Mouse (Mus musculus) thymus, adult 2 months (tissue): ENCODE data around the gene Nrm. TPM values are rescaled to one million over a fixed set of nuclear protein-coding genes. Genes with fewer than 3 reads are reported as not detected.

Experiments
- DNase-seq: peaks from one replicate; pipeline ENCODE4 v3.0.0; 2021
- H3K27ac ChIP-seq: fragments of 200-500 bp; 2 replicates; pipeline ENCODE4 v1.5.1; 2012; ENCODE audit warnings: low read length, control low read depth; ENCODE audit not compliant: control insufficient read depth, insufficient read depth
- H3K27me3 ChIP-seq: fragments of 200-500 bp; 2 replicates; pipeline ENCODE4 v1.6.1; 2012; ENCODE audit warnings: mild to moderate bottlenecking, low read length, moderate library complexity, mixed read lengths; ENCODE audit not compliant: control insufficient read depth, insufficient read depth
- H3K36me3 ChIP-seq: fragments of 200-500 bp; 2 replicates; pipeline ENCODE4 v1.6.1; 2012; ENCODE audit warnings: mild to moderate bottlenecking, low read length, moderate library complexity; ENCODE audit not compliant: control insufficient read depth, insufficient read depth
- H3K4me1 ChIP-seq: fragments of 200-500 bp; replicated peaks from 2 replicates; pipeline ENCODE4 v1.6.1; 2012; ENCODE audit warnings: low read length; ENCODE audit not compliant: control insufficient read depth, insufficient read depth
- H3K4me3 ChIP-seq: fragments of 200-500 bp; 2 replicates; pipeline ENCODE4 v1.5.1; 2012; ENCODE audit warnings: mild to moderate bottlenecking, low read length, control low read depth, moderate library complexity; ENCODE audit not compliant: control insufficient read depth, insufficient read depth
- CTCF ChIP-seq: fragments of 200-500 bp; IDR thresholded peaks from 2 replicates; pipeline ENCODE4 v1.5.1; 2012; ENCODE audit warnings: mild to moderate bottlenecking, control low read depth, low read length, moderate library complexity, borderline replicate concordance; ENCODE audit not compliant: control insufficient read depth, poor library complexity, insufficient read depth; ENCODE audit errors: extremely low read depth
- POLR2A ChIP-seq: fragments of 200-500 bp; IDR thresholded peaks from 2 replicates; pipeline ENCODE4 v1.6.1; 2012; ENCODE audit warnings: mild to moderate bottlenecking, low read length, control low read depth, moderate library complexity; ENCODE audit not compliant: control insufficient read depth, poor library complexity, insufficient read depth; ENCODE audit errors: extremely low read depth
- WGBS: fragments of 180-500 bp; shearing (Covaris S2); methylation state at CpG from one replicate; pipeline ENCODE4 v1.1.7; 2018; 5-methylcytosine and 5-hydroxymethylcytosine counted together
- polyA plus RNA-seq: library from polyadenylated mRNA; depleted of rRNA; stranded (reverse); fragments of >200 nt; gene quantifications from 2 replicates; pipeline ENCODE4 v1.2.3, GENCODE M21; 2012

The Nrm gene
- polyA plus RNA-seq, 1 experiment, result 82.8 TPM

GRCm38 (mm10) chr17:35879245-35880057 is 18.3 kb downstream of the Nrm start, which contains the start of gene Dhx16:
TSS of gene Dhx16 (plus strand) at chr17:35879819.
- peaks cover 34% of the 10 kb centered on the region for H3K36me3 ChIP-seq
- 6% methylated on average over 66 of the region's 66 CpGs for WGBS
- peak; percentile 97 for DNase-seq
- H3K4me1 ChIP-seq, result peaks cover 7% of the 10 kb centered on the region
- H3K27me3 ChIP-seq, result no peaks in the 10 kb centered on the region
- no peak within 1 kb of the TSS for H3K27ac ChIP-seq
- H3K4me3 ChIP-seq, result peak within 1 kb of the TSS; percentile 72
- 0 out of 2 replicates have a peak, but pooled peaks have one; percentile 31 for TF ChIP-seq POLR2A
- TF ChIP-seq CTCF, result peak; percentile 60; the same call in 1 of the 2 replicates

GRCm38 (mm10) chr17:35882924-35883323 is 21.8 kb downstream of the Nrm start:
- no peak overlapping the region for H3K27ac ChIP-seq
- H3K4me3 ChIP-seq, result no peak overlapping the region
- no peak for TF ChIP-seq POLR2A
- TF ChIP-seq CTCF, result no peak
- WGBS, result 97% methylated on average over 17 of the region's 17 CpGs
- peaks cover 7% of the 10 kb centered on the region for H3K4me1 ChIP-seq
- peaks cover 44% of the 10 kb centered on the region for H3K36me3 ChIP-seq
- H3K27me3 ChIP-seq, result no peaks in the 10 kb centered on the region
- DNase-seq, result no peak

- H3K27me3 ChIP-seq, result no peaks in the 10 kb centered on the region
- peaks cover 52% of the 10 kb centered on the region for H3K36me3 ChIP-seq
- no peak overlapping the region for H3K27ac ChIP-seq
- 99% methylated on average over 14 of the region's 14 CpGs for WGBS
- peaks cover 7% of the 10 kb centered on the region for H3K4me1 ChIP-seq
- TF ChIP-seq POLR2A (no peak), CTCF (no peak)
- no peak overlapping the region for H3K4me3 ChIP-seq
- no peak for DNase-seq
Observed at GRCm38 (mm10) chr17:35883777-35884176, 22.7 kb downstream of the Nrm start.

GRCm38 (mm10) chr17:35887725-35888124 is 26.6 kb downstream of the Nrm start:
- no peak for DNase-seq
- WGBS, result 96% methylated on average over 9 of the region's 17 CpGs
- TF ChIP-seq POLR2A, result no peak
- no peak for TF ChIP-seq CTCF
- no peaks in the 10 kb centered on the region for H3K27me3 ChIP-seq
- peaks cover 86% of the 10 kb centered on the region for H3K36me3 ChIP-seq
- H3K27ac ChIP-seq, result no peak overlapping the region
- no peaks in the 10 kb centered on the region for H3K4me1 ChIP-seq
- no peak overlapping the region for H3K4me3 ChIP-seq

GRCm38 (mm10) chr17:35896781-35897643 is 35.9 kb downstream of the Nrm start, which contains the start of gene 2310061I04Rik:
TSS of gene 2310061I04Rik (minus strand) at chr17:35897431.
- Histone ChIP-seq H3K36me3 (peaks cover 14% of the 10 kb centered on the region), H3K27me3 (no peaks in the 10 kb centered on the region), H3K4me1 (peaks cover 14% of the 10 kb centered on the region), H3K27ac (peak within 1 kb of the TSS; percentile 62), H3K4me3 (peak within 1 kb of the TSS; percentile 98)
- under 1% methylated on average over 86 of the region's 86 CpGs for WGBS
- peak; percentile 91 for DNase-seq
- 0 out of 2 replicates have a peak, but pooled peaks have one; percentile 25 for TF ChIP-seq CTCF
- TF ChIP-seq POLR2A, result peak; percentile 41; the same call in 1 of the 2 replicates
